Mouse (Mus musculus) heart, embryonic 16.5 days (tissue): ENCODE data around the gene Vmn1r33. TPM values are rescaled to one million over a fixed set of nuclear protein-coding genes. Genes with fewer than 3 reads are reported as not detected.
"Not testable (repeated sequence)": the region's sequence is repeated elsewhere in the genome, so short reads cannot be mapped to it uniquely, and the experiment has no call there.

Source experiments
- ATAC-seq: fragments of 200-750 bp; cut with Nextera tagmentation; replicated peaks from 2 replicates; pipeline ENCODE4 v1.8.0; 2017; ENCODE audit warnings: moderate number of reproducible peaks; ENCODE audit not compliant: insufficient read depth, low FRiP score; ENCODE audit errors: extremely low read depth
- H3K27ac ChIP-seq: fragments of 300-500 bp; sonication (generic); 2 replicates; pipeline ENCODE4 v1.5.1; 2014; ENCODE audit warnings: mild to moderate bottlenecking, low read length, control low read depth, moderate library complexity
- H3K27me3 ChIP-seq: fragments of 300-500 bp; sonication (generic); 2 replicates; pipeline ENCODE4 v1.6.1; 2014; ENCODE audit warnings: low read length, mixed read lengths; ENCODE audit not compliant: control insufficient read depth, insufficient read depth
- H3K36me3 ChIP-seq: fragments of 300-500 bp; sonication (generic); 2 replicates; pipeline ENCODE4 v1.6.1; 2014; ENCODE audit not compliant: control insufficient read depth, insufficient read depth
- H3K4me1 ChIP-seq: fragments of 300-500 bp; sonication (generic); 2 replicates; pipeline ENCODE4 v1.6.1; 2014; ENCODE audit warnings: low read length, mixed read lengths; ENCODE audit not compliant: control insufficient read depth, insufficient read depth
- H3K4me2 ChIP-seq: fragments of 300-500 bp; sonication (generic); 2 replicates; pipeline ENCODE4 v1.6.1; 2014; ENCODE audit warnings: low read depth, mild to moderate bottlenecking, control low read depth, low read length
- H3K4me3 ChIP-seq: fragments of 300-500 bp; sonication (generic); 2 replicates; pipeline ENCODE4 v1.5.1; 2014; ENCODE audit warnings: mild to moderate bottlenecking, control low read depth, low read length
- H3K9ac ChIP-seq: fragments of 300-500 bp; sonication (generic); 2 replicates; pipeline ENCODE4 v1.6.1; 2014; ENCODE audit warnings: low read length, control low read depth
- H3K9me3 ChIP-seq: fragments of 300-500 bp; sonication (generic); replicated peaks from 2 replicates; pipeline ENCODE4 v1.6.1; 2016; ENCODE audit warnings: low read length; ENCODE audit not compliant: control insufficient read depth
- WGBS: fragments of 180-500 bp; shearing (Covaris S2); extraction: QIAGEN DNeasy Blood & Tissue Kit; methylation state at CpG from one replicate; pipeline ENCODE4 v1.1.7; 2014; 5-methylcytosine and 5-hydroxymethylcytosine counted together
- polyA plus RNA-seq: library from polyadenylated mRNA; unstranded; fragments of >200 nt; fragmentation: Nextera tagmentation; extraction: Ambion mirVana; gene quantifications from 2 replicates; pipeline ENCODE4 v1.2.1, GENCODE M21; 2015

The Vmn1r33 gene
- not detected in 2 replicates for polyA plus RNA-seq

- ATAC-seq, H3K27me3 ChIP-seq, H3K4me1 ChIP-seq, H3K4me3 ChIP-seq, H3K27ac ChIP-seq, H3K36me3 ChIP-seq, H3K4me2 ChIP-seq, H3K9ac ChIP-seq, H3K9me3 ChIP-seq: not testable (repeated sequence)
Measured at GRCm38 (mm10) chr6:66618182-66618581, at the start of gene Vmn1r33. Vmn1r33 (minus strand) TSS chr6:66618282.

- WGBS = 79% methylated on average over 1 of the region's 1 CpGs
- Histone ChIP-seq H3K4me3 (no peak within 1 kb of the TSS), H3K36me3 (no peaks in the 10 kb centered on the region), H3K9me3 (no peaks in the 10 kb centered on the region), H3K27me3 (no peaks in the 10 kb centered on the region), H3K9ac (no peak within 1 kb of the TSS), H3K4me1 (no peaks in the 10 kb centered on the region), H3K4me2 (no peak within 1 kb of the TSS), H3K27ac (no peak within 1 kb of the TSS)
- ATAC-seq = no peak
Measured at GRCm38 (mm10) chr6:66643779-66644178, 25.7 kb upstream of the Vmn1r33 start, which contains the start of gene Vmn1r34. Vmn1r34 (minus strand) TSS chr6:66643879.

- H3K27me3 ChIP-seq = no peaks in the 10 kb centered on the region
- ATAC-seq = no peak
- no peak overlapping the region for H3K9ac ChIP-seq
- no peaks in the 10 kb centered on the region for H3K4me1 ChIP-seq
- H3K4me2 ChIP-seq = no peak overlapping the region
- no peaks in the 10 kb centered on the region for H3K36me3 ChIP-seq
- no peaks in the 10 kb centered on the region for H3K9me3 ChIP-seq
- no peak overlapping the region for H3K27ac ChIP-seq
- H3K4me3 ChIP-seq = no peak overlapping the region
Measured at GRCm38 (mm10) chr6:66595804-66596203, 22.3 kb downstream of the Vmn1r33 start.

Other genes starting within 250 kb of the Vmn1r33 start
- 65.4 and 73.3 TPM in 2 replicates for gene Mad2l1, start 82.9 kb downstream of the Vmn1r33 start, polyA plus RNA-seq
- gene Vmn1r32, start 58.2 kb downstream of the Vmn1r33 start, polyA plus RNA-seq = not detected in 2 replicates
- not detected in 2 replicates for gene Vmn1r34, start 25.6 kb upstream of the Vmn1r33 start, polyA plus RNA-seq
- not detected in 2 replicates for gene Vmn1r35, start 67.6 kb upstream of the Vmn1r33 start, polyA plus RNA-seq
- gene Vmn1r36, start 100.9 kb upstream of the Vmn1r33 start, polyA plus RNA-seq = not detected in 2 replicates
- not detected in 2 replicates for gene Vmn1r37, start 111.1 kb upstream of the Vmn1r33 start, polyA plus RNA-seq
- gene Vmn1r38, start 164.3 kb upstream of the Vmn1r33 start, polyA plus RNA-seq = not detected in 2 replicates
- gene Vmn1r39, start 192.3 kb upstream of the Vmn1r33 start, polyA plus RNA-seq = not detected in 2 replicates